Comparison of ENCODE assay signal across 8 mouse cellular contexts in the genomic region with DNA sequence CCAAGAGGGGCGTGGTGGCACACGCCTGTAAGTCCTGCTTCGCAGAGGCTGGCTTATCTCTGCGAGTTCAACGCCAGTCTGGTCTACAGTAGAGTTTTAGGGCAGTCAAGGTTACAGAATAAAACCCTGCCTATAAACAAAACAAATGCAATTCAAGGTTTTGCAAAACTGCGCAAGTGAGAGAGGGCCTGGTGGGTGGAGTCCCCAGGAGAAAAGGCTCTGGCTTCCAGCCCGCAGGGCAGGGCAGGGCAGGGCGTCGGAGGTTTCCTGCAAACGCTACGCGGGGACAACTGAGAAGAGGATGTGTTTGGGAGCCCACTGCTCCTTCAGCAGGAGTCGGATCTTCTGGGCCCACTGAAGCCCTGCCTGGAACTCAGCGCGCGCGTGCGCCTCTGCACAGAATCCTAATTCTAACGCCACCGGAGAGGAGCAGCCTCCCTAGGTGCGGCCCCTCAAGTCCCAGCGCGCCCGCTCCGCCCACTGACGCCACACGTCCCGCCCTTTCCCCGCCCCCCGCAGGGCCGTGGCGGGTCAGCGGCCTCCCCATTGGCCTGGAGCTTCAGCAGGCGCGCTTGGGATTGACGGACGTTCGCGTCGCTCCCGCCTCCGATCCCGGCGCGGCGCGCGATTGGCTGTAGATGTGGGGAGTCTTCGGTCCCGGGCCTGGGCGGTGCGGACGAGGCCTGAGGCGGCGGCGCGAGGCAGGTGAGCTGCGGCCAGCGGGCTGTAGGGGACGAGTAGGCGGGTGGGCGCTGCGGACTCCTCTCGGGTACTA. TPM values are rescaled to one million over a fixed set of nuclear protein-coding genes. Genes with fewer than 3 reads are reported as not detected.
DNase-seq lines count a peak whose midpoint lies in the region; ATAC-seq and TF ChIP-seq lines count a peak whose summit lies in the region.

A gene (plus strand): TSS at position 643 of the 775 bp plus-strand sequence.

- no peaks in the 10 kb centered on the region for H3K9me3 ChIP-seq in MEL (replicated peaks; ENCODE audit: insufficient read depth, low read length)
- H3K9me3 ChIP-seq in forebrain, postnatal 0 days (ENCODE audit: low read length): no peaks in the 10 kb centered on the region
- no peaks in the 10 kb centered on the region for H3K9me3 ChIP-seq in lung, embryonic 15.5 days

- no peaks in the 10 kb centered on the region for H3K27me3 ChIP-seq in MEL (ENCODE audit: control insufficient read depth in 1 of 2, insufficient read depth in 2 of 2, low read length in 2 of 2)
- no peaks in the 10 kb centered on the region for H3K27me3 ChIP-seq in cerebellum, adult 2 months (ENCODE audit: control insufficient read depth, insufficient read depth, low read length)
- H3K27me3 ChIP-seq in forebrain, postnatal 0 days (ENCODE audit: insufficient read depth, low read length): no peaks in the 10 kb centered on the region
- H3K27me3 ChIP-seq in lung, embryonic 15.5 days: no peaks in the 10 kb centered on the region

- DNase-seq in MEL (ENCODE audit: low read depth, low spot score): peak; percentile 98
- DNase-seq in cerebellum, adult 2 months: peak; percentile 99
- DNase-seq in forebrain, postnatal 0 days: peak; percentile 99
- DNase-seq in heart, postnatal 4 days: peak; percentile 99
- DNase-seq in layer of hippocampus, adult 8-10 months (ENCODE audit: low spot score in 2 of 2): peak; percentile 96 to 98
- DNase-seq in ovary, adult 18-20 months (ENCODE audit: low spot score): peak; percentile 98
- peak; percentile 98 for DNase-seq in thymus, postnatal 0 days (ENCODE audit: low spot score)

- H3K4me1 ChIP-seq in MEL (ENCODE audit: control insufficient read depth in 1 of 2, insufficient read depth in 2 of 2, low read length in 2 of 2): peaks cover 18 to 41% of the 10 kb centered on the region in 2 experiments
- H3K4me1 ChIP-seq in cerebellum, adult 2 months (ENCODE audit: control insufficient read depth, insufficient read depth, low read length): peaks cover 9% of the 10 kb centered on the region
- peaks cover 17% of the 10 kb centered on the region for H3K4me1 ChIP-seq in forebrain, postnatal 0 days (ENCODE audit: insufficient read depth)
- H3K4me1 ChIP-seq in lung, embryonic 15.5 days: peaks cover 25% of the 10 kb centered on the region

- peaks cover 46% of the 10 kb centered on the region for H3K79me2 ChIP-seq in MEL (ENCODE audit: control insufficient read depth, insufficient read depth, low read length, poor library complexity)

- H3K36me3 ChIP-seq in MEL (ENCODE audit: control insufficient read depth in 1 of 2, insufficient read depth in 2 of 2, low read length in 2 of 2): peaks cover 2 to 46% of the 10 kb centered on the region in 2 experiments; a peak in 3 of 4 replicates
- H3K36me3 ChIP-seq in forebrain, postnatal 0 days (ENCODE audit: insufficient read depth): no peaks in the 10 kb centered on the region
- no peaks in the 10 kb centered on the region for H3K36me3 ChIP-seq in lung, embryonic 15.5 days

- peak within 1 kb of the TSS; percentile 95 for H3K9ac ChIP-seq in MEL (ENCODE audit: control insufficient read depth, low read depth, low read length, poor library complexity, severe bottlenecking)
- H3K9ac ChIP-seq in forebrain, postnatal 0 days: peak within 1 kb of the TSS; percentile 88
- H3K9ac ChIP-seq in lung, embryonic 15.5 days: peak within 1 kb of the TSS; percentile 86

- ATAC-seq in forebrain, postnatal 0 days: peak; percentile 98
- peak; percentile 98 for ATAC-seq in lung, embryonic 15.5 days (ENCODE audit: borderline replicate concordance, extremely low read depth, low FRiP score, low TSS enrichment)

- H3K4me3 ChIP-seq in MEL (ENCODE audit: control insufficient read depth in 1 of 2, insufficient read depth in 1 of 2, low read depth in 2 of 2, low read length in 2 of 2): peak within 1 kb of the TSS; percentile 79 to 91
- H3K4me3 ChIP-seq in cerebellum, adult 2 months (replicated peaks; ENCODE audit: insufficient read depth, low read depth, low read length): peak within 1 kb of the TSS; percentile 81
- H3K4me3 ChIP-seq in forebrain, postnatal 0 days (ENCODE audit: low read depth, low read length): peak within 1 kb of the TSS; percentile 83
- H3K4me3 ChIP-seq in lung, embryonic 15.5 days: peak within 1 kb of the TSS; percentile 93

- under 1% methylated on average over 62 of the region's 64 CpGs for WGBS in cerebellum, adult 2 months
- 3% methylated on average over 54 of the region's 64 CpGs for WGBS in forebrain, postnatal 0 days
- under 1% methylated on average over 62 of the region's 64 CpGs for WGBS in lung, embryonic 15.5 days

- TF ChIP-seq POLR2A in MEL (IDR thresholded peaks at IDR 0.05; ENCODE audit: control insufficient read depth in 1 of 2, insufficient read depth in 1 of 2, low read depth in 1 of 2, low read length in 2 of 2, poor library complexity in 1 of 2): peak in 1 of 2 experiments; percentile 88; a peak in 3 of 4 replicates
- peak; percentile 83 for TF ChIP-seq POLR2A in cerebellum, adult 2 months (IDR thresholded peaks at IDR 0.05; ENCODE audit: borderline replicate concordance, insufficient read depth, low read length)

- TF ChIP-seq EP300 in MEL (IDR thresholded peaks at IDR 0.05; ENCODE audit: low read depth in 1 of 2, low read length in 2 of 2): peak; percentile 11 to 67; a peak in 3 of 4 replicates

- TF ChIP-seq RAD21 in MEL (IDR thresholded peaks at IDR 0.05; ENCODE audit: low read depth, low read length): no peak

- TF ChIP-seq CTCF in MEL (IDR thresholded peaks at IDR 0.05 in 2 of 3, conservative IDR thresholded peaks at IDR 0.05 in 1 of 3; ENCODE audit: control insufficient read depth in 1 of 3, insufficient read depth in 1 of 3, low read depth in 2 of 3, low read length in 3 of 3, poor library complexity in 1 of 3, severe bottlenecking in 1 of 3): no peak
- TF ChIP-seq CTCF in cerebellum, adult 2 months (IDR thresholded peaks at IDR 0.05; ENCODE audit: borderline replicate concordance, insufficient read depth, low read depth, low read length): no peak
- no peak for TF ChIP-seq CTCF in forebrain, postnatal 0 days (IDR thresholded peaks at IDR 0.05; ENCODE audit: low read depth)

- peak within 1 kb of the TSS; percentile 97 for H3K27ac ChIP-seq in MEL (ENCODE audit: control insufficient read depth, low read depth, low read length)
- H3K27ac ChIP-seq in cerebellum, adult 2 months (ENCODE audit: insufficient read depth, low read length): peak within 1 kb of the TSS; percentile 62
- H3K27ac ChIP-seq in forebrain, postnatal 0 days (ENCODE audit: low read depth, low read length): peak within 1 kb of the TSS; percentile 87
- peak within 1 kb of the TSS; percentile 83 for H3K27ac ChIP-seq in lung, embryonic 15.5 days

- H3K4me2 ChIP-seq in forebrain, postnatal 0 days (ENCODE audit: low read depth): peak within 1 kb of the TSS; percentile 86
- peak within 1 kb of the TSS; percentile 95 for H3K4me2 ChIP-seq in lung, embryonic 15.5 days

TF ChIP-seq in MEL, 35 proteins besides CTCF, POLR2A, EP300 and RAD21 (continues in another document):
- peak; percentile 74; the same call in 1 of the 2 replicates for TF ChIP-seq POLR2AphosphoS2 (IDR thresholded peaks at IDR 0.05; ENCODE audit: low read length)
- peak; percentile 72 for TF ChIP-seq NRF1 (IDR thresholded peaks at IDR 0.05; ENCODE audit: insufficient read depth, low read depth, low read length, poor library complexity, severe bottlenecking)
- TF ChIP-seq SIN3A (IDR thresholded peaks at IDR 0.05; ENCODE audit: low read length): peak; percentile 85
- TF ChIP-seq MYC (IDR thresholded peaks at IDR 0.05; ENCODE audit: low read depth, low read length): 0 out of 2 replicates have a peak, but pooled peaks have one; percentile 32
- peak; percentile 43 for TF ChIP-seq MAX (IDR thresholded peaks at IDR 0.05; ENCODE audit: low read length)
- TF ChIP-seq MXI1 (IDR thresholded peaks at IDR 0.05; ENCODE audit: low read depth, low read length): peak; percentile 92
- peak; percentile 55; the same call in 1 of the 2 replicates for TF ChIP-seq TBP (IDR thresholded peaks at IDR 0.05; ENCODE audit: low read depth, low read length)
- TF ChIP-seq TCF12 (IDR thresholded peaks at IDR 0.05; ENCODE audit: low read depth, low read length): peak; percentile 56
- TF ChIP-seq GATA1 (IDR thresholded peaks at IDR 0.05; ENCODE audit: low read depth, low read length): peak; percentile 70
- no peak for TF ChIP-seq ZC3H11A (IDR thresholded peaks at IDR 0.05; ENCODE audit: low read depth, low read length)
- TF ChIP-seq KAT2A (conservative IDR thresholded peaks at IDR 0.05; ENCODE audit: low read depth, low read length): no peak; the same call in 1 of the 2 replicates
- no peak; the same call in 1 of the 2 replicates for TF ChIP-seq MYB (IDR thresholded peaks at IDR 0.05; ENCODE audit: low read depth, low read length)
- 0 out of 2 replicates have a peak, but pooled peaks have one; percentile 22 for TF ChIP-seq RCOR1 (IDR thresholded peaks at IDR 0.05; ENCODE audit: low read depth, low read length)
- TF ChIP-seq TAL1 (IDR thresholded peaks at IDR 0.05; ENCODE audit: low read length): no peak
- peak; percentile 39; the same call in 1 of the 2 replicates for TF ChIP-seq BHLHE40 (IDR thresholded peaks at IDR 0.05; ENCODE audit: borderline replicate concordance, low read depth, low read length)
- TF ChIP-seq NELFE (IDR thresholded peaks at IDR 0.05; ENCODE audit: low read depth, low read length): peak; percentile 87
- no peak for TF ChIP-seq USF2 (IDR thresholded peaks at IDR 0.05; ENCODE audit: borderline replicate concordance in 1 of 2, insufficient read depth in 1 of 2, low read depth in 1 of 2, low read length in 2 of 2)
- TF ChIP-seq ZKSCAN1 (IDR thresholded peaks at IDR 0.05; ENCODE audit: low read depth, low read length): no peak
- TF ChIP-seq MAZ (IDR thresholded peaks at IDR 0.05; ENCODE audit: low read depth, low read length): no peak; the same call in 1 of the 2 replicates
- peak; percentile 36; the same call in 1 of the 2 replicates for TF ChIP-seq ETS1 (IDR thresholded peaks at IDR 0.05; ENCODE audit: low read depth, low read length)
- TF ChIP-seq ZMIZ1 (IDR thresholded peaks at IDR 0.05; ENCODE audit: low read depth, low read length): peak; percentile 66

RNA-seq across cellular contexts. Expression of the gene that starts here (rescaled TPM):
- 71.1 and 71.3 TPM in 2 replicates for total RNA-seq in MEL (2012; rRNA removed)
- polyA plus RNA-seq in MEL (2012; ENCODE audit: insufficient read depth in 1 of 2, insufficient read length in 2 of 2, low read depth in 1 of 2, low replicate concordance in 2 of 2, missing spikeins in 1 of 2): 10 to 100 TPM in 1 of 2 experiments, not detected in 1; 79.0 TPM
- polyA plus RNA-seq in cerebellum, adult 2 months (2012; rRNA removed): 65.3 and 70.8 TPM in 2 replicates
- total RNA-seq in forebrain, postnatal 0 days (2014; rRNA removed): 72.6 and 84.8 TPM in 2 replicates
- 22.7 and 34.5 TPM in 2 replicates for polyA plus RNA-seq in forebrain, postnatal 0 days (2015; fragmentation: Nextera tagmentation; extraction: Ambion mirVana)
- 10 to 100 TPM; 40.7 to 43.0 TPM for total RNA-seq in heart, postnatal 4 days (2021)
- 10 to 100 TPM; 87.2 to 98.8 (median 91.4) TPM for total RNA-seq in layer of hippocampus, adult 8-10 months (2022)
- 48.7 and 52.7 TPM in 2 replicates for polyA plus RNA-seq in lung, embryonic 15.5 days (2015; fragmentation: Nextera tagmentation; extraction: Ambion mirVana)
- 19.0 and 19.4 TPM in 2 replicates for polyA plus RNA-seq in thymus, postnatal 0 days (2015; fragmentation: Nextera tagmentation; extraction: Ambion mirVana)

Comparison
In these comparisons a context has a peak if more than half of its experiments do, and no peak if none do; other contexts are left out.
1. Peak in every context shown above with its lines: DNase-seq, ATAC-seq, H3K4me3 ChIP-seq and H3K27ac ChIP-seq.